Mouse (Mus musculus) embryo, embryonic 9.5 days (tissue): ENCODE data around the gene Ccdc120.
"Not testable (repeated sequence)": the region's sequence is repeated elsewhere in the genome, so short reads cannot be mapped to it uniquely, and the experiment has no call there.

Experiments
- DNase-seq: peaks from one replicate; pipeline ENCODE4 v3.0.0-alpha.2; 2017; ENCODE audit errors: extremely low spot score

The Ccdc120 gene

GRCm38 (mm10) chrX:7753627-7754026 lies 2.9 kb upstream of the Ccdc120 start:
- not testable (repeated sequence) for DNase-seq

GRCm38 (mm10) chrX:7745429-7745828 lies 5.3 kb downstream of the Ccdc120 start:
- no peak for DNase-seq

- DNase-seq: no peak
Observed at GRCm38 (mm10) chrX:7744940-7745339, 5.8 kb downstream of the Ccdc120 start.

- DNase-seq: no peak
Observed at GRCm38 (mm10) chrX:7743470-7743869, 7.2 kb downstream of the Ccdc120 start.

- DNase-seq: no peak
Observed at GRCm38 (mm10) chrX:7741103-7741502, 9.6 kb downstream of the Ccdc120 start.

GRCm38 (mm10) chrX:7740082-7740819 lies 10.5 kb downstream of the Ccdc120 start:
- DNase-seq: no peak

GRCm38 (mm10) chrX:7739336-7740081 lies 11.2 kb downstream of the Ccdc120 start:
- no peak for DNase-seq

- DNase-seq: peak; percentile 63
Observed at GRCm38 (mm10) chrX:7733571-7734156, 17.0 kb downstream of the Ccdc120 start.

GRCm38 (mm10) chrX:7728922-7729265 lies 21.8 kb downstream of the Ccdc120 start:
- DNase-seq: no peak

- DNase-seq: peak; percentile 70
Observed at GRCm38 (mm10) chrX:7728215-7728921, 22.3 kb downstream of the Ccdc120 start, which contains the start of gene Praf2. Praf2 (plus strand) TSS chrX:7728439.

- no peak for DNase-seq
Observed at GRCm38 (mm10) chrX:7727176-7727575, 23.5 kb downstream of the Ccdc120 start.

GRCm38 (mm10) chrX:7725841-7726240 lies 24.9 kb downstream of the Ccdc120 start:
- DNase-seq: no peak

GRCm38 (mm10) chrX:7724135-7724534 lies 26.6 kb downstream of the Ccdc120 start:
- DNase-seq: no peak

- DNase-seq: no peak
Observed at GRCm38 (mm10) chrX:7722691-7723090, 28.0 kb downstream of the Ccdc120 start.

- DNase-seq: no peak
Observed at GRCm38 (mm10) chrX:7722282-7722611, 28.5 kb downstream of the Ccdc120 start.

GRCm38 (mm10) chrX:7721514-7722281 lies 29.0 kb downstream of the Ccdc120 start, which contains the start of gene Gm45208:
Gm45208 (plus strand) TSS chrX:7722245.
- peak; percentile 80 for DNase-seq

- DNase-seq: not testable (repeated sequence)
Observed at GRCm38 (mm10) chrX:7716058-7716457, 34.6 kb downstream of the Ccdc120 start.

GRCm38 (mm10) chrX:7714135-7714899 lies 36.4 kb downstream of the Ccdc120 start, which contains the start of gene Wdr45:
Wdr45 (plus strand) TSS chrX:7714333.
- peak; percentile 87 for DNase-seq

- DNase-seq: not testable (repeated sequence)
Observed at GRCm38 (mm10) chrX:7713764-7714134, 37.0 kb downstream of the Ccdc120 start.

- DNase-seq: peak; percentile 74
Observed at GRCm38 (mm10) chrX:7696954-7697381, 53.7 kb downstream of the Ccdc120 start, which contains the start of gene Gpkow. Gpkow (plus strand) TSS chrX:7697131.
